Mouse (Mus musculus): ENCODE measurements around the gene Vps37b. TPM values are rescaled to one million over a fixed set of nuclear protein-coding genes. Genes with fewer than 3 reads are reported as not detected.
A peak's percentile ranks its signal among the peaks of the same experiment; 100 is the strongest.
"Not testable (repeated sequence)": the region's sequence is repeated elsewhere in the genome, so short reads cannot be mapped to it uniquely, and the experiment has no call there.

Gene Vps37b
- polyA plus RNA-seq, 1 experiment: 22.6 TPM

GRCm38 (mm10) chr5:124056219-124056618 is 24.1 kb upstream of the Vps37b start:
- TF ChIP-seq POLR2A (IDR thresholded peaks at IDR 0.05; ENCODE audit: low read depth, low read length): no peak
- TF ChIP-seq CTCF (conservative IDR thresholded peaks at IDR 0.05; ENCODE audit: insufficient read depth, insufficient read length, low read depth, low read length): 0 out of 2 replicates have a peak, but pooled peaks have one; percentile 8
- no peaks in the 10 kb centered on the region for H3K36me3 ChIP-seq (ENCODE audit: control insufficient read depth, insufficient read depth, low read length)
- H3K27me3 ChIP-seq (replicated peaks; ENCODE audit: control insufficient read depth, insufficient read depth, low read length): no peaks in the 10 kb centered on the region
- H3K4me1 ChIP-seq (ENCODE audit: control insufficient read depth, insufficient read depth, low read length): peaks cover 2% of the 10 kb centered on the region; the same call in 1 of the 2 replicates
- no peak for DNase-seq
- H3K4me3 ChIP-seq (ENCODE audit: insufficient read depth, low read depth, low read length): no peak overlapping the region
- H3K27ac ChIP-seq (ENCODE audit: insufficient read depth, low read depth, low read length): no peak overlapping the region
- 100% methylated on average over 1 of the region's 1 CpGs for WGBS

- not testable (repeated sequence) for H3K27me3 ChIP-seq (replicated peaks; ENCODE audit: control insufficient read depth, insufficient read depth, low read length); H3K36me3 ChIP-seq (ENCODE audit: control insufficient read depth, insufficient read depth, low read length); H3K4me1 ChIP-seq (ENCODE audit: control insufficient read depth, insufficient read depth, low read length); H3K27ac ChIP-seq (ENCODE audit: insufficient read depth, low read depth, low read length); H3K4me3 ChIP-seq (ENCODE audit: insufficient read depth, low read depth, low read length); DNase-seq
- WGBS: 82% methylated on average over 7 of the region's 7 CpGs
Measured at GRCm38 (mm10) chr5:124052641-124053040, 20.6 kb upstream of the Vps37b start.

GRCm38 (mm10) chr5:124051899-124052491 is 19.9 kb upstream of the Vps37b start:
- TF ChIP-seq POLR2A (IDR thresholded peaks at IDR 0.05; ENCODE audit: low read depth, low read length) (no peak), CTCF (conservative IDR thresholded peaks at IDR 0.05; ENCODE audit: insufficient read depth, insufficient read length, low read depth, low read length) (no peak)
- Histone ChIP-seq H3K36me3 (ENCODE audit: control insufficient read depth, insufficient read depth, low read length) (no peaks in the 10 kb centered on the region), H3K4me3 (ENCODE audit: insufficient read depth, low read depth, low read length) (no peak overlapping the region), H3K27me3 (replicated peaks; ENCODE audit: control insufficient read depth, insufficient read depth, low read length) (no peaks in the 10 kb centered on the region), H3K4me1 (ENCODE audit: control insufficient read depth, insufficient read depth, low read length) (peaks cover under 1% of the 10 kb centered on the region; the same call in 1 of the 2 replicates), H3K27ac (ENCODE audit: insufficient read depth, low read depth, low read length) (no peak overlapping the region)
- no peak for DNase-seq
- 74% methylated on average over 11 of the region's 11 CpGs for WGBS

- Histone ChIP-seq H3K27me3 (replicated peaks; ENCODE audit: control insufficient read depth, insufficient read depth, low read length) (no peaks in the 10 kb centered on the region), H3K4me3 (ENCODE audit: insufficient read depth, low read depth, low read length) (no peak overlapping the region), H3K36me3 (ENCODE audit: control insufficient read depth, insufficient read depth, low read length) (no peaks in the 10 kb centered on the region), H3K27ac (ENCODE audit: insufficient read depth, low read depth, low read length) (0 out of 2 replicates have a peak overlapping the region, but pooled peaks have one; percentile 11), H3K4me1 (ENCODE audit: control insufficient read depth, insufficient read depth, low read length) (no peaks in the 10 kb centered on the region)
- DNase-seq: peak; percentile 36
- TF ChIP-seq POLR2A (IDR thresholded peaks at IDR 0.05; ENCODE audit: low read depth, low read length): no peak
- TF ChIP-seq CTCF (conservative IDR thresholded peaks at IDR 0.05; ENCODE audit: insufficient read depth, insufficient read length, low read depth, low read length): 0 out of 2 replicates have a peak, but pooled peaks have one; percentile 14
- 57% methylated on average over 14 of the region's 14 CpGs for WGBS
Measured at GRCm38 (mm10) chr5:124050095-124051050, 18.3 kb upstream of the Vps37b start.

GRCm38 (mm10) chr5:124049249-124050045 is 17.4 kb upstream of the Vps37b start:
- H3K27me3 ChIP-seq (replicated peaks; ENCODE audit: control insufficient read depth, insufficient read depth, low read length): no peaks in the 10 kb centered on the region
- H3K36me3 ChIP-seq (ENCODE audit: control insufficient read depth, insufficient read depth, low read length): no peaks in the 10 kb centered on the region
- no peaks in the 10 kb centered on the region for H3K4me1 ChIP-seq (ENCODE audit: control insufficient read depth, insufficient read depth, low read length)
- H3K27ac ChIP-seq (ENCODE audit: insufficient read depth, low read depth, low read length): no peak overlapping the region
- no peak for DNase-seq
- TF ChIP-seq POLR2A (IDR thresholded peaks at IDR 0.05; ENCODE audit: low read depth, low read length) (no peak), CTCF (conservative IDR thresholded peaks at IDR 0.05; ENCODE audit: insufficient read depth, insufficient read length, low read depth, low read length) (no peak)
- H3K4me3 ChIP-seq (ENCODE audit: insufficient read depth, low read depth, low read length): no peak overlapping the region
- WGBS: 63% methylated on average over 15 of the region's 15 CpGs

GRCm38 (mm10) chr5:124046741-124047401 is 14.8 kb upstream of the Vps37b start:
- 74% methylated on average over 7 of the region's 7 CpGs for WGBS
- no peak for TF ChIP-seq POLR2A (IDR thresholded peaks at IDR 0.05; ENCODE audit: low read depth, low read length)
- no peaks in the 10 kb centered on the region for H3K36me3 ChIP-seq (ENCODE audit: control insufficient read depth, insufficient read depth, low read length)
- no peaks in the 10 kb centered on the region for H3K4me1 ChIP-seq (ENCODE audit: control insufficient read depth, insufficient read depth, low read length)
- no peak for DNase-seq
- H3K27me3 ChIP-seq (replicated peaks; ENCODE audit: control insufficient read depth, insufficient read depth, low read length): no peaks in the 10 kb centered on the region
- no peak overlapping the region for H3K27ac ChIP-seq (ENCODE audit: insufficient read depth, low read depth, low read length)
- H3K4me3 ChIP-seq (ENCODE audit: insufficient read depth, low read depth, low read length): no peak overlapping the region

Data from kidney, adult 2 months (tissue).